Mouse (Mus musculus): ENCODE results near the gene Perm1. TPM values are rescaled to one million over a fixed set of nuclear protein-coding genes. Genes with fewer than 3 reads are reported as not detected.
A peak's percentile ranks its signal among the peaks of the same experiment; 100 is the strongest.

Perm1 gene
- total and polyA plus RNA-seq, 2 experiments from 2014 or later, result 42.9 to 68.3 TPM

- under 1% methylated on average over 30 of the region's 39 CpGs for WGBS
Observed at GRCm38 (mm10) chr4:156203001-156203412, 12.7 kb upstream of the Perm1 start, which contains the start of gene AW011738. Gene AW011738 (plus strand): TSS chr4:156203304.

GRCm38 (mm10) chr4:156203413-156204131 lies 12.1 kb upstream of the Perm1 start:
- ATAC-seq (ENCODE audit: insufficient read depth, low read depth) (peak; percentile 40), DNase-seq (ENCODE audit: low spot score) (no peak)
- Histone ChIP-seq H3K4me3 (ENCODE audit: low read depth, low read length) (peak overlapping the region; percentile 83), H3K36me3 (replicated peaks; ENCODE audit: control insufficient read depth, insufficient read depth, low read length) (no peaks in the 10 kb centered on the region; the same call in 1 of the 2 replicates), H3K4me2 (ENCODE audit: low read depth, low read length) (peak overlapping the region; percentile 99), H3K27me3 (ENCODE audit: control insufficient read depth, insufficient read depth, low read length) (no peaks in the 10 kb centered on the region), H3K9ac (replicated peaks; ENCODE audit: low read depth, low read length) (peak overlapping the region; percentile 84), H3K4me1 (ENCODE audit: control insufficient read depth, insufficient read depth) (peaks cover 19% of the 10 kb centered on the region), H3K9me3 (replicated peaks; ENCODE audit: control insufficient read depth, low read length) (0 out of 2 replicates have a peak, but pooled peaks cover 3% of the 10 kb centered on the region), H3K27ac (ENCODE audit: low read depth) (peak overlapping the region; percentile 89)
- 1% methylated on average over 47 of the region's 49 CpGs for WGBS
- TF ChIP-seq CTCF (IDR thresholded peaks at IDR 0.05; ENCODE audit: low read depth) (no peak), EP300 (IDR thresholded peaks at IDR 0.05; ENCODE audit: low read depth) (no peak)

More at GRCm38 (mm10) chr4:156203001-156203412, 12.7 kb upstream of the Perm1 start, which contains the start of gene AW011738:
- peak; percentile 87 for DNase-seq (ENCODE audit: low spot score)
- no peak for TF ChIP-seq CTCF (IDR thresholded peaks at IDR 0.05; ENCODE audit: low read depth)
- no peak for TF ChIP-seq EP300 (IDR thresholded peaks at IDR 0.05; ENCODE audit: low read depth)
- H3K9me3 ChIP-seq (replicated peaks; ENCODE audit: control insufficient read depth, low read length), result no peaks in the 10 kb centered on the region
- peaks cover 19% of the 10 kb centered on the region for H3K4me1 ChIP-seq (ENCODE audit: control insufficient read depth, insufficient read depth)
- H3K36me3 ChIP-seq (replicated peaks; ENCODE audit: control insufficient read depth, insufficient read depth, low read length), result no peaks in the 10 kb centered on the region
- no peaks in the 10 kb centered on the region for H3K27me3 ChIP-seq (ENCODE audit: control insufficient read depth, insufficient read depth, low read length)
- peak within 1 kb of the TSS; percentile 89 for H3K27ac ChIP-seq (ENCODE audit: low read depth)
- H3K4me3 ChIP-seq (ENCODE audit: low read depth, low read length), result peak within 1 kb of the TSS; percentile 83
- peak within 1 kb of the TSS; percentile 99 for H3K4me2 ChIP-seq (ENCODE audit: low read depth, low read length)
- ATAC-seq (ENCODE audit: insufficient read depth, low read depth), result peak; percentile 88
- peak within 1 kb of the TSS; percentile 84 for H3K9ac ChIP-seq (replicated peaks; ENCODE audit: low read depth, low read length)

GRCm38 (mm10) chr4:156208872-156209271 lies 6.8 kb upstream of the Perm1 start:
- H3K27me3 ChIP-seq (ENCODE audit: control insufficient read depth, insufficient read depth, low read length), result no peaks in the 10 kb centered on the region
- DNase-seq (ENCODE audit: low spot score), result no peak
- no peaks in the 10 kb centered on the region; the same call in 1 of the 2 replicates for H3K36me3 ChIP-seq (replicated peaks; ENCODE audit: control insufficient read depth, insufficient read depth, low read length)
- no peak overlapping the region for H3K27ac ChIP-seq (ENCODE audit: low read depth)
- H3K4me3 ChIP-seq (ENCODE audit: low read depth, low read length), result no peak overlapping the region
- H3K4me2 ChIP-seq (ENCODE audit: low read depth, low read length), result no peak overlapping the region
- peaks cover 10% of the 10 kb centered on the region; the same call in 1 of the 2 replicates for H3K4me1 ChIP-seq (ENCODE audit: control insufficient read depth, insufficient read depth)
- TF ChIP-seq EP300 (IDR thresholded peaks at IDR 0.05; ENCODE audit: low read depth), result no peak
- no peak for TF ChIP-seq CTCF (IDR thresholded peaks at IDR 0.05; ENCODE audit: low read depth)
- 0 out of 2 replicates have a peak, but pooled peaks cover 3% of the 10 kb centered on the region for H3K9me3 ChIP-seq (replicated peaks; ENCODE audit: control insufficient read depth, low read length)
- 94% methylated on average over 4 of the region's 4 CpGs for WGBS
- no peak overlapping the region for H3K9ac ChIP-seq (replicated peaks; ENCODE audit: low read depth, low read length)
- no peak for ATAC-seq (ENCODE audit: insufficient read depth, low read depth)

- Histone ChIP-seq H3K9ac (replicated peaks; ENCODE audit: low read depth, low read length) (no peak overlapping the region), H3K27ac (ENCODE audit: low read depth) (no peak overlapping the region), H3K36me3 (replicated peaks; ENCODE audit: control insufficient read depth, insufficient read depth, low read length) (no peaks in the 10 kb centered on the region; the same call in 1 of the 2 replicates), H3K9me3 (replicated peaks; ENCODE audit: control insufficient read depth, low read length) (0 out of 2 replicates have a peak, but pooled peaks cover 3% of the 10 kb centered on the region), H3K4me3 (ENCODE audit: low read depth, low read length) (no peak overlapping the region), H3K4me1 (ENCODE audit: control insufficient read depth, insufficient read depth) (peaks cover 5% of the 10 kb centered on the region), H3K4me2 (ENCODE audit: low read depth, low read length) (no peak overlapping the region), H3K27me3 (ENCODE audit: control insufficient read depth, insufficient read depth, low read length) (no peaks in the 10 kb centered on the region)
- ATAC-seq (ENCODE audit: insufficient read depth, low read depth), result no peak
- TF ChIP-seq EP300 (IDR thresholded peaks at IDR 0.05; ENCODE audit: low read depth), result no peak
- no peak for TF ChIP-seq CTCF (IDR thresholded peaks at IDR 0.05; ENCODE audit: low read depth)
- WGBS, result 65% methylated on average over 13 of the region's 13 CpGs
- no peak for DNase-seq (ENCODE audit: low spot score)
Observed at GRCm38 (mm10) chr4:156209963-156210635, 5.6 kb upstream of the Perm1 start.

- no peak for ATAC-seq (ENCODE audit: insufficient read depth, low read depth)
Observed at GRCm38 (mm10) chr4:156213134-156213533, 2.5 kb upstream of the Perm1 start.

More at GRCm38 (mm10) chr4:156213134-156213533, 2.5 kb upstream of the Perm1 start:
- Histone ChIP-seq H3K27ac (ENCODE audit: low read depth) (no peak overlapping the region), H3K9me3 (replicated peaks; ENCODE audit: control insufficient read depth, low read length) (0 out of 2 replicates have a peak, but pooled peaks cover 3% of the 10 kb centered on the region), H3K4me2 (ENCODE audit: low read depth, low read length) (no peak overlapping the region), H3K27me3 (ENCODE audit: control insufficient read depth, insufficient read depth, low read length) (no peaks in the 10 kb centered on the region), H3K4me1 (ENCODE audit: control insufficient read depth, insufficient read depth) (peaks cover 13% of the 10 kb centered on the region), H3K4me3 (ENCODE audit: low read depth, low read length) (no peak overlapping the region), H3K36me3 (replicated peaks; ENCODE audit: control insufficient read depth, insufficient read depth, low read length) (no peaks in the 10 kb centered on the region; the same call in 1 of the 2 replicates), H3K9ac (replicated peaks; ENCODE audit: low read depth, low read length) (no peak overlapping the region)
- no peak for DNase-seq (ENCODE audit: low spot score)
- TF ChIP-seq CTCF (IDR thresholded peaks at IDR 0.05; ENCODE audit: low read depth), result no peak
- 91% methylated on average over 13 of the region's 13 CpGs for WGBS

All from heart, postnatal 0 days (tissue).